Mouse (Mus musculus) spleen, postnatal 4 days (tissue): Measurements from ENCODE around the gene Epsti1.
"Not testable (repeated sequence)": the region's sequence is repeated elsewhere in the genome, so short reads cannot be mapped to it uniquely, and the experiment has no call there.

ENCODE experiments used
- DNase-seq, 2 experiments: peaks; one replicate each; pipeline ENCODE4 v3.0.0; 2022; ENCODE audit warnings: low spot score in 2 of 2

The Epsti1 gene

GRCm38 (mm10) chr14:77904171-77904762, at the start of gene Epsti1:
Gene Epsti1, plus strand, starts transcription at chr14:77904239.
- DNase-seq = peak; percentile 25 to 63

- DNase-seq = no peak
Observed at GRCm38 (mm10) chr14:77859894-77860293, 44.1 kb upstream of the Epsti1 start.

GRCm38 (mm10) chr14:77860841-77861560, 43.0 kb upstream of the Epsti1 start:
- DNase-seq = no peak

- DNase-seq = no peak
Observed at GRCm38 (mm10) chr14:77864051-77864450, 40.0 kb upstream of the Epsti1 start.

GRCm38 (mm10) chr14:77864510-77864909, 39.5 kb upstream of the Epsti1 start:
- DNase-seq = no peak

GRCm38 (mm10) chr14:77867601-77868000, 36.4 kb upstream of the Epsti1 start:
- DNase-seq = no peak

- no peak for DNase-seq
Observed at GRCm38 (mm10) chr14:77870926-77871325, 33.1 kb upstream of the Epsti1 start.

GRCm38 (mm10) chr14:77871380-77871975, 32.6 kb upstream of the Epsti1 start:
- DNase-seq = no peak

GRCm38 (mm10) chr14:77874304-77875241, 29.5 kb upstream of the Epsti1 start, which contains the start of gene Dnajc15:
Gene Dnajc15, minus strand, starts transcription at chr14:77875125.
- DNase-seq = peak; percentile 82 to 93

- no peak for DNase-seq
Observed at GRCm38 (mm10) chr14:77876199-77876598, 27.8 kb upstream of the Epsti1 start.

GRCm38 (mm10) chr14:77877876-77878275, 26.2 kb upstream of the Epsti1 start:
- not testable (repeated sequence) for DNase-seq

- no peak for DNase-seq
Observed at GRCm38 (mm10) chr14:77881998-77882397, 22.0 kb upstream of the Epsti1 start.

GRCm38 (mm10) chr14:77882669-77883068, 21.4 kb upstream of the Epsti1 start:
- no peak for DNase-seq

- no peak for DNase-seq
Observed at GRCm38 (mm10) chr14:77886376-77886775, 17.7 kb upstream of the Epsti1 start.

GRCm38 (mm10) chr14:77886941-77887340, 17.1 kb upstream of the Epsti1 start:
- DNase-seq = no peak

GRCm38 (mm10) chr14:77889911-77890310, 14.1 kb upstream of the Epsti1 start:
- DNase-seq = no peak

GRCm38 (mm10) chr14:77895951-77896350, 8.1 kb upstream of the Epsti1 start:
- no peak for DNase-seq

GRCm38 (mm10) chr14:77902541-77902940, 1.5 kb upstream of the Epsti1 start:
- no peak for DNase-seq

- no peak for DNase-seq
Observed at GRCm38 (mm10) chr14:77905466-77905865, 1.4 kb downstream of the Epsti1 start.

GRCm38 (mm10) chr14:77906586-77906985, 2.5 kb downstream of the Epsti1 start:
- DNase-seq = no peak

GRCm38 (mm10) chr14:77915776-77916175, 11.7 kb downstream of the Epsti1 start:
- DNase-seq = no peak

GRCm38 (mm10) chr14:77921641-77922040, 17.6 kb downstream of the Epsti1 start:
- no peak for DNase-seq
